Mouse (Mus musculus) cortical plate, adult 2 months (tissue): ENCODE results near the gene Spata17.

Source experiments
- CTCF ChIP-seq: fragments of 200-500 bp; IDR thresholded peaks from 2 replicates; pipeline ENCODE4 v1.5.1; 2011; ENCODE audit warnings: mild to moderate bottlenecking, control low read depth, low read length; ENCODE audit not compliant: insufficient read depth; ENCODE audit errors: extremely low read depth
- POLR2A ChIP-seq: fragments of 200-500 bp; IDR thresholded peaks from 2 replicates; pipeline ENCODE4 v1.6.1; 2011; ENCODE audit warnings: mild to moderate bottlenecking, low read length, control low read depth; ENCODE audit not compliant: insufficient read depth; ENCODE audit errors: extremely low read depth

GRCm38 (mm10) chr1:187102130-187102529 lies 113.1 kb downstream of the Spata17 start:
- TF ChIP-seq CTCF (no peak), POLR2A (no peak)
